Mouse (Mus musculus): ENCODE measurements around the gene Plcxd3.
"Not testable (repeated sequence)": the region's sequence is repeated elsewhere in the genome, so short reads cannot be mapped to it uniquely, and the experiment has no call there.

Gene Plcxd3

DNA sequence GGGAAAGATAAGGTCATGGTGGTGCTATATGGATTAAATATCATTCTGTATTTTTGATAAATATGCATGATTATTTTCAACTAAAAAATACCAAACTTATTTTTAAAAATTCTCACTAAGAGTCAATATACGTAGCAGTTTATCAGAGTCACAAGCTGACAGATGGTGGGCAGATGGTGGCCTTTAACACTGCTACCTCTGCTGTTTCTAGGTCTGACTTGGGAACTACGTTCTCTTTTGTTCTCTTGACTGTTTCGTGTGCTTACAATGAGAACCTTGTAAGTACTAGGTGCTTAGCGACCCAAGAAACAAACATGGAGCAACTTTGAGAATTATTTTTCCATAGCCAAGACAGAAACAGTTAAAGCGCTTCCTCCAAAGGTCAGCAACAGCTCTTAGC is 183.8 kb downstream of the Plcxd3 start:
- DNase-seq (ENCODE audit: low read depth, low spot score) = no peak

DNA sequence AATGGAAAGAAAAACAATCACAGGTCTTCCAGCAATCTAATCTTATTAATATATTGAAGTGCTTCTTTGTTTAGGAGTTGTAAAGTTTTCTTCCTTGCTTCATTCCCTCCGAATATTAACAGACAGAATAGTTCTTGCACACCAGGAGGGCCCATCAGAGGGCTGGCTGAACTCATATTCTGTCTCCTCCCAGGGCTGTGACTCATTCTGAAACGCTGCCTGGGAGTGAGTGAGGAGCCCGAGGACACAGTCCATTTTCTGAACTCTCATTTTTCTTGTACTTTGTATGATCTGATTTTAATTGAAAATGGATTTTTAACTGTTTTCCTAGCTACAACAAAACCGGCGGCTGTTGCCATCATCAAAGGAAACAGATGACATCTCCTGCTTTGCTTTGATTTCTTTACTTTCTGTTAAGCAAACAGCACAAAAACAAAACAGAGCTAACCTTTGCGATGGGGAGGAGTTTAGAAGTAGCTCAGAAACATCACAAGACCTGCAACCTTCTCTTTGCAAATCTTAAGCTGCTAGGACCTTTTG is 186.2 kb downstream of the Plcxd3 start:
- DNase-seq (ENCODE audit: low read depth, low spot score) = no peak

DNA sequence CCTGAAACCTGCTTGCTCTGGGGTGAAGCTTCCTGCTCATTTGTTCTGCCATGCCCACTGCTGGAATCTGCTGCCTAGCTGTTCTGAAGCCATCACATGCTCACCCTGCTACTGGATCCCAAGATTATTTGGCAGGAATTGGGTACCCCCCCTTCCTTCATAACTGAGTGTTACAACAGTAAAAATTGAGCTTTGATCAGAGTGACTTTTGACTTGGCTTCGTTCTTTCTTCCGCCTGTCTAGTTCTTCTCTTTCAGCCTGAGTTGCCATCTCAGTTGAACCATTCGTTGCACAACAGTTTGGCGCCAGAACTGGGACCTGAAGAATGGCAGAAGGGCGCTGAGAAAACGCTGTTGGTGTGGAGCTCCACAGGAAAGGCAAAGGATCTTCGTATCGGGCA is 220.2 kb downstream of the Plcxd3 start:
- DNase-seq (ENCODE audit: low read depth, low spot score) = not testable (repeated sequence)

DNA sequence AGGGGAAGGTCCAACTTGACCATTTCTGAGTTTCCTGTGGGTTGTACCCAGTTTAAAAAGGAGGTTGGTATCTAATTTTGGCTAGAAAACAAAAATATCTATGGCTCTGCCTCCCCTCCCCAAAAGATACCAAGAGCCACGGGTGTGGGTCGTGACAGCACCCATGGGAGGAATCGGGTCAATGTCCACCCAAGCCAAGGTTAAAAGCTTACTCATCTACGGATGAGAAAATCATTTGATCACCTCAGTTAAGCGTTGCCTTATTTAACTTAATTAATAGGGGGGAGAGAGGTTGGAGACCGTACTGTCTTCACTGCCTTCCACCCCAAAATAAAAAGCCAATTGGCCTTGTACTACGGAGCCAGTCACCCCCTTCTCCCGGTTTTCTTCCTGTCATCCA is 223.4 kb downstream of the Plcxd3 start:
- not testable (repeated sequence) for DNase-seq (ENCODE audit: low read depth, low spot score)

DNA sequence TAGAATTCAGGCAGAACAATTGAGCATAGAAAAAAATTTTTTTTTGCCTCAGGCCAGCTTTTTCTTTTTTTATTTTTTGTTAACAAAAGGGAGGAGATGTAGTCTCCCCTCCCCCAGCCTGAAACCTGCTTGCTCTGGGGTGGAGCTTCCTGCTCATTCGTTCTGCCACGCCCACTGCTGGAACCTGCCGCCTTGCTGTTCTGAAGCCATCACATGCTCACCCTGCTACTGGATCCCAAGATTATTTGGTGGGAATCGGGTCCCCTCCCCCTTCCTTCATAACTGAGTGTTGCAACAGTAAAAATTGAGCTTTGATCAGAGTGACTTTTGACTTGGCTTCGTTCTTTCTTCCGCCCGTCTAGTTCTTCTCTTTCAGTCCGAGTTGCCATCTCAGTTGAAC is 224.0 kb downstream of the Plcxd3 start:
- not testable (repeated sequence) for DNase-seq (ENCODE audit: low read depth, low spot score)

DNA sequence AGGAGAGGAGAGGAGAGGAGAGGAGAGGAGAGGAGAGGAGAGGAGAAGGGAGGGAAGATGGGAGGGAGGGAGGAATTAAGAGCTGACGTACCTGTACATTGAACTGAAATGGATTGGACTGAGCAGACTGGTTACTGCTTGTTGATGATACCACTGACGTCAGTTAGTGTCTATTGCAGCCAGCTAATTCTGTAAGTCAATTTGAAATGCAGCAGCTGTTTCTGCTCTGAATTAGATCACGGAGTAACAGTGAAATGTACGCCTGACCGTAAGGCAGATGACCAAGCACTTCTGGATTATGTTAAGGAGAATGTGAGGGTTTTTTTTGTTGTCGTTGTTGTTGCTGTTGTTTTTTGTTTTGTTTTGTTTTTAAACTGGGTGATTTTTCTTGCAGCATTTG is 230.3 kb downstream of the Plcxd3 start:
- DNase-seq (ENCODE audit: low read depth, low spot score) = no peak

Data from ZHBTc4 (cell line).